17 mouse cellular contexts compared by ENCODE assay signal in genomic region chr6:104495801-104496200, GRCm38 (mm10). TPM values are rescaled to one million over a fixed set of nuclear protein-coding genes. Genes with fewer than 3 reads are reported as not detected.
"Had no signal": no experiment of that assay in that cellular context is flagged by ENCODE, and none has a peak within 500 bp of the region (broad histone marks: within the 10 kb centered on the region; RNA-seq: fewer than 3 reads in every experiment).

No protein-coding gene starts in this region.

- ATAC-seq: lung, postnatal 0 days had no signal

- DNase-seq: kidney, postnatal 10 days; kidney, postnatal 4 days; lung, adult 2 months; lung, postnatal 36 days; right cerebral cortex, postnatal 14 days; thymus, adult 2 months; thymus, postnatal 25 days had no signal

- H3K4me2 ChIP-seq: liver, embryonic 11.5 days; liver, embryonic 15.5 days; neural tube, embryonic 13.5 days; stomach, embryonic 15.5 days had no signal

- H3K27ac ChIP-seq: layer of hippocampus, adult 2 months; limb, embryonic 10.5 days; liver, embryonic 15.5 days; neural tube, embryonic 13.5 days; stomach, embryonic 15.5 days had no signal

- H3K27me3 ChIP-seq: liver, embryonic 15.5 days; neural tube, embryonic 13.5 days; stomach, embryonic 15.5 days had no signal

- H3K36me3 ChIP-seq: limb, embryonic 10.5 days; liver, embryonic 15.5 days; neural tube, embryonic 13.5 days; stomach, embryonic 15.5 days had no signal

- H3K4me1 ChIP-seq: liver, embryonic 15.5 days; stomach, embryonic 15.5 days had no signal

- H3K9ac ChIP-seq: liver, embryonic 15.5 days; neural tube, embryonic 13.5 days; stomach, embryonic 15.5 days had no signal

- H3K9me3 ChIP-seq: limb, embryonic 10.5 days; liver, embryonic 15.5 days; neural tube, embryonic 13.5 days; stomach, embryonic 15.5 days had no signal

- H3K4me3 ChIP-seq: layer of hippocampus, adult 2 months; limb, embryonic 10.5 days; liver, embryonic 15.5 days; neural tube, embryonic 13.5 days; stomach, embryonic 15.5 days had no signal

RNA-seq across cellular contexts. Expression of gene Cntn6, which starts 3.2 kb away (rescaled TPM):
- total RNA-seq: megakaryocyte progenitor cell, adult 5-6 weeks; monocyte, adult 5-6 weeks had no signal
- polyA plus RNA-seq: spleen, adult 2 months; thymus, adult 2 months had no signal
